Mouse (Mus musculus): ENCODE results near the gene Mctp1. TPM values are rescaled to one million over a fixed set of nuclear protein-coding genes. Genes with fewer than 3 reads are reported as not detected.
"Not testable (repeated sequence)": the region's sequence is repeated elsewhere in the genome, so short reads cannot be mapped to it uniquely, and the experiment has no call there.

Mctp1 gene
- polyA plus RNA-seq, 1 experiment from 2014 or later, result 1.3 TPM

DNA sequence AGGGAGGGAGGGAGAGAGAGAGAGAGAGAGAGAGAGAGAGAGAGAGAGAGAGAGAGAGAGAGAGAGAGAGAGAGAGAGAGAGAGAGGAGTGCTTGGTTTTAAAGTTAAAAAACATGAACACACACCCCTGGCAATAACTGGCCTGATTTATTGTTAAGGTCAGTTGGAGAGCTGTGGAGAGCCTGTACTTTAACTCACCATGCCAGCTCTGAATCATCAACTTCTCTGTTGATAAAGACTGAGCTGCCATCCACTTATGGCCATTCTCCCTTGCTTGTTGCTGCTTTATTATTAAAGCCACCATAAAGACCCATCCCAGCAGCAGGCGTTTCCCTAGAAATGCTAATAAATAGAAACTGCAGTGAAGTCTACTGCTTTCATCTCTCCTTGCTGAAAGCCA lies 542.5 kb downstream of the Mctp1 start:
- H3K36me3 ChIP-seq (ENCODE audit: control insufficient read depth, insufficient read depth, low read length), result no peaks in the 10 kb centered on the region
- no peak overlapping the region for H3K4me2 ChIP-seq (ENCODE audit: low read depth, low read length)
- no peak overlapping the region for H3K27ac ChIP-seq (replicated peaks; ENCODE audit: low read depth, low read length)
- H3K9ac ChIP-seq (ENCODE audit: low read depth, low read length), result no peak overlapping the region
- WGBS, result 78% methylated on average over 1 of the region's 1 CpGs
- no peak for ATAC-seq (ENCODE audit: low read depth)
- no peak overlapping the region for H3K4me3 ChIP-seq (ENCODE audit: low read depth, low read length)
- H3K27me3 ChIP-seq (replicated peaks; ENCODE audit: control insufficient read depth, insufficient read depth, low read length), result no peaks in the 10 kb centered on the region
- DNase-seq (ENCODE audit: low spot score), result no peak
- no peaks in the 10 kb centered on the region for H3K9me3 ChIP-seq (ENCODE audit: control insufficient read depth, low read length)
- H3K4me1 ChIP-seq (ENCODE audit: control insufficient read depth, insufficient read depth, low read length), result peaks cover 3% of the 10 kb centered on the region; the same call in 1 of the 2 replicates

DNA sequence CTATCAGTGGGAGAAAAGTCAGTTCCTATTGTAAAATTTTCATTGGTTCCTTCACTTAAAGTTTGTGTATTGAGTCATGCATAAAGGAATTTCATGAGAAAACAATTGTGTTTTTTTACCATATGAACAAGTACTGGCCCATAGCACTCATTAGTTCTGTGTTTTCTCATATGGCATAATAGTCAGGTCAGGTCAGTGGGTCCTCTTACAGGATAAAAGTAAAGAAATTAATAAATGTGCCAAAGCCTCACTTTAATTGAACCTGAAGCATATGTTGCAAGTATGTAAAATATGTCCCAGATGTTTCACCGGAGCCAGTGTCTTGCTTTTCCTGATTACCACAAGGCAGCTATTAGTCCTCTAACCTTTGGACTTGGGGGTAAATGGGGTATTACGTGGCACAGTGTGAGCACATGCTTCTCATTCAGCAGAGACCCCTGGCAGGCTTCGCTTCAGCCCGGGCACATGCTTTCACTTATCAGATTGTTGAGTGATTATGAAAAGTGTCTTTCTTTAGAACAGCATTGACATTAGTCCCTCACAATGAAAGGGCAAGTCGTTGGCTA lies 543.6 kb downstream of the Mctp1 start:
- no peaks in the 10 kb centered on the region for H3K27me3 ChIP-seq (replicated peaks; ENCODE audit: control insufficient read depth, insufficient read depth, low read length)
- H3K36me3 ChIP-seq (ENCODE audit: control insufficient read depth, insufficient read depth, low read length), result no peaks in the 10 kb centered on the region
- H3K27ac ChIP-seq (replicated peaks; ENCODE audit: low read depth, low read length), result no peak overlapping the region
- no peak overlapping the region for H3K9ac ChIP-seq (ENCODE audit: low read depth, low read length)
- H3K4me1 ChIP-seq (ENCODE audit: control insufficient read depth, insufficient read depth, low read length), result peaks cover 3% of the 10 kb centered on the region; the same call in 1 of the 2 replicates
- H3K4me3 ChIP-seq (ENCODE audit: low read depth, low read length), result no peak overlapping the region
- ATAC-seq (ENCODE audit: low read depth), result no peak
- 24% methylated on average over 5 of the region's 5 CpGs for WGBS
- no peaks in the 10 kb centered on the region for H3K9me3 ChIP-seq (ENCODE audit: control insufficient read depth, low read length)
- DNase-seq (ENCODE audit: low spot score), result peak; percentile 11
- H3K4me2 ChIP-seq (ENCODE audit: low read depth, low read length), result no peak overlapping the region

GRCm38 (mm10) chr13:76929152-76929551 lies 544.8 kb downstream of the Mctp1 start:
- Histone ChIP-seq H3K27me3 (replicated peaks; ENCODE audit: control insufficient read depth, insufficient read depth, low read length) (no peaks in the 10 kb centered on the region), H3K9me3 (ENCODE audit: control insufficient read depth, low read length) (no peaks in the 10 kb centered on the region), H3K4me1 (ENCODE audit: control insufficient read depth, insufficient read depth, low read length) (peaks cover 3% of the 10 kb centered on the region; the same call in 1 of the 2 replicates), H3K4me2 (ENCODE audit: low read depth, low read length) (no peak overlapping the region), H3K27ac (replicated peaks; ENCODE audit: low read depth, low read length) (no peak overlapping the region), H3K4me3 (ENCODE audit: low read depth, low read length) (no peak overlapping the region), H3K9ac (ENCODE audit: low read depth, low read length) (no peak overlapping the region), H3K36me3 (ENCODE audit: control insufficient read depth, insufficient read depth, low read length) (no peaks in the 10 kb centered on the region)
- DNase-seq (ENCODE audit: low spot score) (no peak), ATAC-seq (ENCODE audit: low read depth) (no peak)
- WGBS, result 61% methylated on average over 3 of the region's 3 CpGs

GRCm38 (mm10) chr13:76932933-76933332 lies 548.6 kb downstream of the Mctp1 start:
- no peaks in the 10 kb centered on the region for H3K27me3 ChIP-seq (replicated peaks; ENCODE audit: control insufficient read depth, insufficient read depth, low read length)
- no peak overlapping the region for H3K4me3 ChIP-seq (ENCODE audit: low read depth, low read length)
- ATAC-seq (ENCODE audit: low read depth), result no peak
- H3K9me3 ChIP-seq (ENCODE audit: control insufficient read depth, low read length), result no peaks in the 10 kb centered on the region
- peaks cover 3% of the 10 kb centered on the region; the same call in 1 of the 2 replicates for H3K4me1 ChIP-seq (ENCODE audit: control insufficient read depth, insufficient read depth, low read length)
- H3K4me2 ChIP-seq (ENCODE audit: low read depth, low read length), result no peak overlapping the region
- H3K27ac ChIP-seq (replicated peaks; ENCODE audit: low read depth, low read length), result no peak overlapping the region
- DNase-seq (ENCODE audit: low spot score), result no peak
- 42% methylated on average over 5 of the region's 5 CpGs for WGBS
- H3K36me3 ChIP-seq (ENCODE audit: control insufficient read depth, insufficient read depth, low read length), result no peaks in the 10 kb centered on the region
- H3K9ac ChIP-seq (ENCODE audit: low read depth, low read length), result no peak overlapping the region

DNA sequence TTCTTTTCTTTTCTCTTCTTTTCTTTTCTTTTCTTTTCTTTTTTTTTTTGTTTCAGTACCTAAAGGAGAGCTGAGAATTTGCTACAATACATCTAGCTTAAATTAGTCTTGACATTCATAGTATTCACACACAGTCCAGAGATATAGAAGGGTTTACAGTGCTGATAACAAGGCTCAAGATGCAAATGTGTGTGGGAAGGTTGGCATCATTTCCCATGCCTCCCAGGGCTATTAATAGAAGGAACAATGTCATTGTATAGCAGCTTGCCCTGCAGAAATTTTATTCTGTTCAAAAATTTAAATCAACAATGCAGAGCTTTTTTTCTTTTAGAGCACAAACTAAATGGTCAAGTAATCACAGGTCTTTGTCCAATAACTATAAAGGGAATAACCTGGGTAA lies 564.9 kb downstream of the Mctp1 start:
- no peak overlapping the region for H3K9ac ChIP-seq (ENCODE audit: low read depth, low read length)
- no peak for ATAC-seq (ENCODE audit: low read depth)

DNA sequence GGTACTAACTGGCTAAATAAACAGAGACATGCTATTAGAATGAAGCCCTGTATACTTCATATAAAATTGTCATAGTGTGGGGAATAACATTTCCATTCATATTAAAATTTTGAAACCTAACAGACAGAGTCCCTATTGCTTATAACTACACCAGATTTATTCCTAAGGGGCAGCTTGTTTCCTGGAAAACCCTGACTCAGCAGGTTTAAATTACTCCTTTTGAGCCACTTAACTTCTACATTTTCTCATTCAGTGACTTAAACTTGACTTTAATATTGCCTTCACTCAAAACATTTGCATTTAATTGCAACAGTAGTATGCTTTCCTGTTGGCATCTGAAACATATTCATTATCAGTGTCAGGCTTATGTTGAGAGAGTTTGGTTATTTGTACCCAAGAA lies 583.3 kb downstream of the Mctp1 start:
- DNase-seq (ENCODE audit: low spot score), result no peak
- H3K9ac ChIP-seq (ENCODE audit: low read depth, low read length), result no peak overlapping the region
- H3K27ac ChIP-seq (replicated peaks; ENCODE audit: low read depth, low read length), result no peak overlapping the region
- no peak for ATAC-seq (ENCODE audit: low read depth)
- peaks cover 5% of the 10 kb centered on the region; the same call in 1 of the 2 replicates for H3K4me1 ChIP-seq (ENCODE audit: control insufficient read depth, insufficient read depth, low read length)
- H3K4me2 ChIP-seq (ENCODE audit: low read depth, low read length), result no peak overlapping the region
- H3K36me3 ChIP-seq (ENCODE audit: control insufficient read depth, insufficient read depth, low read length), result no peaks in the 10 kb centered on the region
- H3K9me3 ChIP-seq (ENCODE audit: control insufficient read depth, low read length), result no peaks in the 10 kb centered on the region
- no peak overlapping the region for H3K4me3 ChIP-seq (ENCODE audit: low read depth, low read length)
- H3K27me3 ChIP-seq (replicated peaks; ENCODE audit: control insufficient read depth, insufficient read depth, low read length), result no peaks in the 10 kb centered on the region

More for the DNA sequence above, 564.9 kb downstream of the Mctp1 start:
- Histone ChIP-seq H3K4me2 (ENCODE audit: low read depth, low read length) (no peak overlapping the region), H3K4me3 (ENCODE audit: low read depth, low read length) (no peak overlapping the region), H3K9me3 (ENCODE audit: control insufficient read depth, low read length) (no peaks in the 10 kb centered on the region), H3K27ac (replicated peaks; ENCODE audit: low read depth, low read length) (no peak overlapping the region), H3K27me3 (replicated peaks; ENCODE audit: control insufficient read depth, insufficient read depth, low read length) (no peaks in the 10 kb centered on the region), H3K4me1 (ENCODE audit: control insufficient read depth, insufficient read depth, low read length) (no peaks in the 10 kb centered on the region), H3K36me3 (ENCODE audit: control insufficient read depth, insufficient read depth, low read length) (no peaks in the 10 kb centered on the region)
- DNase-seq (ENCODE audit: low spot score), result no peak

- WGBS, result 3% methylated on average over 2 of the region's 2 CpGs
- no peak for ATAC-seq (ENCODE audit: low read depth)
- peak; percentile 63 for DNase-seq (ENCODE audit: low spot score)
Observed at GRCm38 (mm10) chr13:76969386-76969785, 585.1 kb downstream of the Mctp1 start.

GRCm38 (mm10) chr13:76971046-76971445 lies 586.7 kb downstream of the Mctp1 start:
- H3K4me2 ChIP-seq (ENCODE audit: low read depth, low read length); H3K4me3 ChIP-seq (ENCODE audit: low read depth, low read length); H3K9ac ChIP-seq (ENCODE audit: low read depth, low read length); DNase-seq (ENCODE audit: low spot score); H3K9me3 ChIP-seq (ENCODE audit: control insufficient read depth, low read length); H3K27me3 ChIP-seq (replicated peaks; ENCODE audit: control insufficient read depth, insufficient read depth, low read length); H3K4me1 ChIP-seq (ENCODE audit: control insufficient read depth, insufficient read depth, low read length); H3K36me3 ChIP-seq (ENCODE audit: control insufficient read depth, insufficient read depth, low read length); ATAC-seq (ENCODE audit: low read depth); H3K27ac ChIP-seq (replicated peaks; ENCODE audit: low read depth, low read length): not testable (repeated sequence)
- WGBS, result 93% methylated on average over 3 of the region's 3 CpGs

More at GRCm38 (mm10) chr13:76969386-76969785, 585.1 kb downstream of the Mctp1 start:
- Histone ChIP-seq H3K9me3 (ENCODE audit: control insufficient read depth, low read length) (no peaks in the 10 kb centered on the region), H3K9ac (ENCODE audit: low read depth, low read length) (no peak overlapping the region), H3K36me3 (ENCODE audit: control insufficient read depth, insufficient read depth, low read length) (no peaks in the 10 kb centered on the region), H3K4me3 (ENCODE audit: low read depth, low read length) (no peak overlapping the region), H3K27ac (replicated peaks; ENCODE audit: low read depth, low read length) (no peak overlapping the region), H3K4me1 (ENCODE audit: control insufficient read depth, insufficient read depth, low read length) (peaks cover 5% of the 10 kb centered on the region; the same call in 1 of the 2 replicates), H3K4me2 (ENCODE audit: low read depth, low read length) (no peak overlapping the region), H3K27me3 (replicated peaks; ENCODE audit: control insufficient read depth, insufficient read depth, low read length) (no peaks in the 10 kb centered on the region)

- no peak overlapping the region for H3K9ac ChIP-seq (ENCODE audit: low read depth, low read length)
- H3K4me1 ChIP-seq (ENCODE audit: control insufficient read depth, insufficient read depth, low read length), result peaks cover 3% of the 10 kb centered on the region; the same call in 1 of the 2 replicates
- H3K9me3 ChIP-seq (ENCODE audit: control insufficient read depth, low read length), result no peaks in the 10 kb centered on the region
- whole genome bisulfite sequencing, result 26% methylated on average over 3 of the region's 3 CpGs
- no peak overlapping the region for H3K4me2 ChIP-seq (ENCODE audit: low read depth, low read length)
- H3K36me3 ChIP-seq (ENCODE audit: control insufficient read depth, insufficient read depth, low read length), result no peaks in the 10 kb centered on the region
- H3K27ac ChIP-seq (replicated peaks; ENCODE audit: low read depth, low read length), result peak overlapping the region; percentile 50
- peak; percentile 41; the same call in 1 of the 2 replicates for ATAC-seq (ENCODE audit: low read depth)
- no peak overlapping the region for H3K4me3 ChIP-seq (ENCODE audit: low read depth, low read length)
- DNase-seq (ENCODE audit: low spot score), result peak; percentile 76
- H3K27me3 ChIP-seq (replicated peaks; ENCODE audit: control insufficient read depth, insufficient read depth, low read length), result no peaks in the 10 kb centered on the region
Observed at GRCm38 (mm10) chr13:77002628-77003027, 618.3 kb downstream of the Mctp1 start.
